Mouse (Mus musculus): ENCODE data around the gene Gm5089.

Gene Gm5089

DNA sequence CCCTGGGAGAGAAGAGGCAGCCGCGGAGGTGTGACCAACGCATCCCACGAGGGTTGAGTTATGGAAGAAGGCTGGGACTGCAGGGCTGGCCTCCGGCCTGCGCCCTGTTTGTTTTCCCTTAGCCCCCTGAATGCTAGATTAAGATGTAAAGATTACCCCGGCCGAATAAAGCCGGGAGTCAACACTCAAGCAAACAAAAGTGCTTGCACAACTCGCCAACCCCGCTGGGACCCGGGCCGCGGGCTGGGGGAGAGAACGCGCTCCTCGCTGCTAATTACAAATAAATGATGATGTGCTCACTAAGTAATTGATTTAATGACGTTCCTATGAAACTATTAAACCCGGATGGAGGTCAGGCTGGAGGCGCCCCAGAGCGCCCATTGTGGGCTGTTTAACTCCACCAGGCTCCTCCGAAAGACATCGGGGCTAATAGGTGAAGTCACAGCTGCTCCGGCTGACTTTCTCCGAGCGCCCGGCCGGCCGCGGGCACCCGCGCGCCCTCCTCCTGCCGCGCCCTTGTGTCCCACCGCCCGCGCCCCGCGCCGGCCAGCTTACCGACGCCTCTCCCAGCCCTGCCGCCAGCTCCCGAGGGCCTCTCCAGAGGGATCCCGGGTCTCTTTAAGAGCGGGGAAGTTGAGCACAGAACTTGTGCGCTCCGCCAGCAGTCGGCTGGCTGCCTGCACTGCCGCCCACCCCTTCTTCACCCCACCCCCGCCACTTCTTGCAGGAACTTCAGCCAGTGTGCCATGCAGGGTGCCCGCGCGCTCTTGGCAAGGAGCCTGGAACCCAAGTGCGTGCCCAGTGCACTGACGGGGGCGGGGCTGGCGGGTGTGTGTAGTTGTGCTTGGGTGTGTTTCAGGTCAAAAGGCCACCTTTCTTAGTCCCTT is at the start of gene Gm5089:
Gene Gm5089, minus strand, starts transcription at position 620 of the 887 bp plus-strand sequence.
- no peak for DNase-seq (ENCODE audit: low spot score)

GRCm38 (mm10) chr14:122492015-122492414 is 41.1 kb upstream of the Gm5089 start:
- DNase-seq (ENCODE audit: low spot score): no peak

DNA sequence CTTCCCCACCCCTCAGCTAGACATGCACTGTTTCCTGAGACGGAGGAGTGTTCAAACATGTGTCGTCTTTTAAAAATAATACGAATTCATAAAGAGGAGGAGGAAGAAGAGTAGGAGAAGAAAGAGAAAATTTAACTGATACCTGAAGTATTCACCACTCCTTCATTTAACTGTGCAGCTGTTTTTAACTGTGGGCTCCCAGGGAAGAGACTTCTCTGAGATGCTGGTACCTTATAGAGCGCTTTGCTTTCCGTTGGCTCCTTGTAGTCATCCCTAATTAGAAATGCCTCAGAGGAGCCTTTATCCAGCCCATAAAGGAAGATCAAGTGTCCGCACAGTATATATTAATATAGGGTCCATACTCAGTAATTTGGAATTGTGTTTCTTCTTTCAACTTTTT is 40.6 kb upstream of the Gm5089 start:
- DNase-seq (ENCODE audit: low spot score): no peak

GRCm38 (mm10) chr14:122490441-122491328 is 39.8 kb upstream of the Gm5089 start, which contains the start of gene Gm10837:
Gene Gm10837 (plus strand): TSS chr14:122490586.
- DNase-seq (ENCODE audit: low spot score): no peak

GRCm38 (mm10) chr14:122489686-122490414 is 38.9 kb upstream of the Gm5089 start:
- DNase-seq (ENCODE audit: low spot score): no peak

- DNase-seq (ENCODE audit: low spot score): no peak
Measured at GRCm38 (mm10) chr14:122489041-122489440, 38.1 kb upstream of the Gm5089 start.

- no peak for DNase-seq (ENCODE audit: low spot score)
Measured at GRCm38 (mm10) chr14:122487366-122487765, 36.5 kb upstream of the Gm5089 start.

DNA sequence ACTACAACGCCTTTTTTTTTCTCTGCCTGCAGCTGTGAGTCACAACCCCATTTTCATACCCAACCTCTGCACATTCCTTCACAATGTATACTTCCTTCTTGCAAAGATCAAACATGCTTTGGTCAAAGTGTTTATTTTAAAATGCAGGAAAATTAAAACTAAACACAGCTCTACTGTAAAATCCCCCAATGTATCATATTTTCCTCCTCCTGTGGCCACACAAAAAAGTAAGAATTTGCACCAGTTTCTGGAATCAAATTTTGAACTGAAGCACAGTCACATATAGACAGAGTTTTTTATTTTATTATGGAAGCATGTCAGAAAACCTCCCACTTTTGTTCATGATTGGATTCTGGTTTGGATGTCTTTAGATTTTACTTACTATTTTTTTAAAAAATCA is 35.7 kb upstream of the Gm5089 start:
- DNase-seq (ENCODE audit: low spot score): no peak

- no peak for DNase-seq (ENCODE audit: low spot score)
Measured at GRCm38 (mm10) chr14:122485635-122486181, 34.8 kb upstream of the Gm5089 start.

GRCm38 (mm10) chr14:122484844-122485551 is 34.1 kb upstream of the Gm5089 start:
- no peak for DNase-seq (ENCODE audit: low spot score)

- DNase-seq (ENCODE audit: low spot score): no peak
Measured at GRCm38 (mm10) chr14:122484458-122484843, 33.5 kb upstream of the Gm5089 start.

GRCm38 (mm10) chr14:122483556-122484421 is 32.9 kb upstream of the Gm5089 start:
- no peak for DNase-seq (ENCODE audit: low spot score)

DNA sequence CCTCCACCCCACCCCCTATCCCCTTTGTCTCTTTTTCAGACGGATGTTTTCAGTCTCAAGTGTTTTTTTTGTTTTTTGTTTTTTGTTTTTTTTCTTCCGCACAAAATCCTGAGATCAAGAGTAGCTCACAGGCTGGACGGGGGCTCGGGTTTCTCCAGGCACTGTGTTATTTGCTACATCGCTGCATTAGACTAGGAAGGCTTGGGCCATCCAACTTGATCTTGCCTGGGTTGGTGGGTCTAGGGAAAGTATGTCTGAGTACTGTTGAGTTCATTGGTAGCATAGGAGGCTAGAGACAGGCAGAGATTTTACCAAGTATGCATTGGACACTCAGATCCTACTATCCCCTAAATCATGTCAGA is 32.1 kb upstream of the Gm5089 start:
- DNase-seq (ENCODE audit: low spot score): no peak

- DNase-seq (ENCODE audit: low spot score): no peak
Measured at GRCm38 (mm10) chr14:122482081-122483023, 31.4 kb upstream of the Gm5089 start.

DNA sequence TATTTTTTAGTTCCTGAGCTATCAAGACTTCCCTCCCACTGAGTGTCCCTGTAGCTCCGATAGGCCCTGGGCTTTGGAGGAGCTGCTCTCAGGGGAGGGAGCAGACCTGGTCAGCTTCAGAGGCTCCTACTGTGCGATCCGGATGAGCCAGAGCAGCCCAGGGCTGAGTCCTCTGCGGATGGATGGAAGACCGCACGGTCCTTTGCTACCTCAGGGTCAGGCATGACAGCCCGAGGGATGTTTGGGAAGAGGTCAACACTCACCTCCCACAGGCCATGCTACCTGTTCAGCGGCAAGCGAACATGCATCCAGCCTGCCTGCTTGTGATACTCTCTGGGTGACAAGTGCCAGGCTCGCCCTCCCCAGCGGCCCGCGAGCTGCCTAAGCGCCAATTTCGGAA is 30.3 kb upstream of the Gm5089 start:
- no peak for DNase-seq (ENCODE audit: low spot score)

DNA sequence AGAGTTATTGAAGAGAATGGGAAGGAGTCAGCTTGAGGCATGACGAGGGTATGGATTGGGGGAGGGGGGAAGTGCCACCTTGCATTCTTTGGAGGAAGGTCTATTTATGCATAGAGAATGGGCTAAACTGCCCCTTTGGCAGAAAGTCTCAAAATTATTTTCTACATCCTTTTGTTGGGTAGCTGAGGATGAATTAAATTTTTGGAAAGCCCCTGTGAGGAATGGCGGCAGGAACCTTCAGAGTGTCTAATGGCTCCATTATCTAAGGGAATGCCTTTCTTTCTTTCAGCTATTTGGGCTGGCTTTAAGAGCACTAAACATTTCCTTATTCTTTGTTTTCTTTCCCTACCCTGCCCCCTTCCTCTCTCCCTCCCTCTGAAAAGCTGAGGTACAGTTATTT is 29.4 kb upstream of the Gm5089 start:
- DNase-seq (ENCODE audit: low spot score): no peak

DNA sequence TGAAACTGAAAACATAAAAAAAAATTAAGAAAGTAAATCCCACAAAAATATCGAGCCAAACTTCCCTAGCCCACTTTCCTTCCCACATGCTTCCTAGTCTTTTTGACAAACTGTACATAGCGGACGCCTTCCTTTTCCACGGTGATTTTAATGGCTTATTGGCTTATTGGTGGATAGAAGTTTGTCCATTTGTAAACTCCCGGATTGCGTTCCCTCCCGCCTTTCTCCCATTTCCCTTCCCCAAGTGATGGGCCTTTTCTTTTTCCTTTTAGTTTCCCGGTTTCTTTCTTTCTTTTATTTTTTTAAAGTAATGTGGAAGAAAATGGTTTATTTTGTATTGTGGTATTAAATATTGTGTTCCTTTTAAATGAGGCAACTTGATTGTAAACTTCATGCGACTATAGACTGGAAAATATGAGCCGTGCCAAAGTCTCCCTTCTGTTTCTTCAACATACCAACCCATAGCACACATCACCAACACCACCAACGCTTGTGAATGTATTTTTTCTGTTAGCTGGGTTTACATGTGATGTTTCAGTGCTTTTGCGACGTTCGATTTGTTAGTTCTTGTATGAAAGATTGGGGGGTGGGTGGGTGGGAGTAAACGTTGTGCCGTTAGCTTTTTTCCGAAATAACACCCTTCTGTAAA is 28.7 kb upstream of the Gm5089 start:
- no peak for DNase-seq (ENCODE audit: low spot score)

DNA sequence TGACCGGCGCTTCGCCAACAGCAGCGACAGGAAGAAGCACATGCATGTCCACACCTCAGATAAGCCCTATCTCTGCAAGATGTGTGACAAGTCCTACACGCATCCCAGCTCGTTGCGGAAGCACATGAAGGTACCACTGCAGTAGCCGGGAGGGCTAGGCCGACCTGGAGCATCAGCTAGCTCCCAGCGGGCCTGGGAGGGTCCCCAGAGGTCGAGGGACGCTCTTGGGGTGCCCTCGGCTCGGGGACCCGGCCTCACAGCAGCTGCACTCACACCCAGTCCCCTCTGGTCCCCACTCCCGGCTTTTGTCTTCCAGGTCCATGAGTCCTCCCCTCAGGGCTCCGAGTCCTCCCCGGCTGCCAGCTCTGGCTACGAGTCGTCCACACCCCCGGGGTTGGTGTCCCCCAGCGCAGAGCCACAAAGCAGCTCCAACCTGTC is 27.7 kb upstream of the Gm5089 start:
- DNase-seq (ENCODE audit: low spot score): no peak

Measured in urinary bladder, postnatal 10 days (tissue).